Comparison of ENCODE assay signal across 8 mouse cellular contexts in the genomic region with DNA sequence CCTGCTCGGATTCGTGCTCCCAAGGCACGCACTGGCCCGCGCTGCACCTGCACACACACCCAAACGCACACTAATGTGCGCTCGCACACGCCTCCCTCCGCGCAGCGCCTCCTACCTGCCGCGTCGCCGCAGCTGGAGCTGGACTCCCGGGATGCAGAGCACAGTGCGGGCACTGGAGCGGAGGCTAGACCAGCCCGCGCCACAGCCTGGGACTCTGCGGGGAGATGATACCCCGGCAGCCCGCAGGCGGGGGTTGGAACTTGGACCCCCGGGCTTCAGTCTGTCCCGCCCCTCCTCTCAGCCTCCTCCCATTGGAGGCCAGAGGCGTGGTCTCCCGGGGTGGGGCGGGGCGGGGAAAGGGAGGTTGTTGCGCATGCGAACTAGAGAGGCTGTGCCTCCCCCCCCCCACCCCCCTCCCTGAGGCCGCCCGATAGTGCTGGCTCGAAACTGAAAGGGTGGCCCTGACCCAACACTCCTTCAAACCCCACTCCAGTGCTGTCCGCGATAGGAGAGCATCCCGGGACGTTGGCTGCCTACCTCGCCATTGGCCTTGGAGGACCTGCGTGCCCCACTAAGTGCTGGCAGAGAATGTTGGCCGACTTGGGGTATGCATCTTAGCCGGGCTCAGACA. TPM values are rescaled to one million over a fixed set of nuclear protein-coding genes. Genes with fewer than 3 reads are reported as not detected.
DNase-seq lines count a peak whose midpoint lies in the region; ATAC-seq and TF ChIP-seq lines count a peak whose summit lies in the region.

Capn5 (minus strand) TSS at position 346 of the 631 bp plus-strand sequence.

- peak within 1 kb of the TSS; percentile 79 for H3K27ac ChIP-seq in embryonic facial prominence, embryonic 10.5 days (replicated peaks)
- no peak within 1 kb of the TSS for H3K27ac ChIP-seq in limb, embryonic 14.5 days (replicated peaks; ENCODE audit: low read depth, low read length)
- H3K27ac ChIP-seq in midbrain, embryonic 15.5 days: peak within 1 kb of the TSS; percentile 50; the same call in 1 of the 2 replicates

- peak within 1 kb of the TSS; percentile 81 for H3K4me3 ChIP-seq in embryonic facial prominence, embryonic 10.5 days
- H3K4me3 ChIP-seq in limb, embryonic 14.5 days (replicated peaks; ENCODE audit: low read length): peak within 1 kb of the TSS; percentile 74
- peak within 1 kb of the TSS; percentile 93 for H3K4me3 ChIP-seq in midbrain, embryonic 15.5 days

- peaks cover 28% of the 10 kb centered on the region for H3K4me1 ChIP-seq in embryonic facial prominence, embryonic 10.5 days
- H3K4me1 ChIP-seq in limb, embryonic 14.5 days (ENCODE audit: control insufficient read depth, insufficient read depth, low read length): 0 out of 2 replicates have a peak, but pooled peaks cover 5% of the 10 kb centered on the region
- H3K4me1 ChIP-seq in midbrain, embryonic 15.5 days: peaks cover 27% of the 10 kb centered on the region

- peaks cover 32% of the 10 kb centered on the region for H3K27me3 ChIP-seq in embryonic facial prominence, embryonic 10.5 days (replicated peaks; ENCODE audit: low read depth, poor library complexity, severe bottlenecking)
- H3K27me3 ChIP-seq in limb, embryonic 14.5 days (ENCODE audit: control insufficient read depth, insufficient read depth, low read length): no peaks in the 10 kb centered on the region
- peaks cover 6% of the 10 kb centered on the region; the same call in 1 of the 2 replicates for H3K27me3 ChIP-seq in midbrain, embryonic 15.5 days (replicated peaks)
- no peaks in the 10 kb centered on the region for H3K27me3 ChIP-seq in splenic B cell, adult 2 months (ENCODE audit: control insufficient read depth, insufficient read depth, low read length, poor library complexity, severe bottlenecking)

- no peak for TF ChIP-seq POLR2A in limb, embryonic 14.5 days (IDR thresholded peaks at IDR 0.05; ENCODE audit: borderline replicate concordance, extremely low read depth, insufficient read depth, insufficient read length)

- peak; percentile 90 for ATAC-seq in limb, embryonic 14.5 days (ENCODE audit: low FRiP score, low read depth)
- ATAC-seq in midbrain, embryonic 15.5 days (replicated peaks): peak; percentile 89

- 3% methylated on average over 44 of the region's 44 CpGs for WGBS in embryonic facial prominence, embryonic 10.5 days
- 3% methylated on average over 28 of the region's 44 CpGs for WGBS in limb, embryonic 14.5 days
- WGBS in midbrain, embryonic 15.5 days: 2% methylated on average over 36 of the region's 44 CpGs

- no peaks in the 10 kb centered on the region for H3K36me3 ChIP-seq in embryonic facial prominence, embryonic 10.5 days (replicated peaks)
- H3K36me3 ChIP-seq in limb, embryonic 14.5 days (ENCODE audit: control insufficient read depth, insufficient read depth, low read length): no peaks in the 10 kb centered on the region
- H3K36me3 ChIP-seq in midbrain, embryonic 15.5 days (replicated peaks): no peaks in the 10 kb centered on the region
- no peaks in the 10 kb centered on the region for H3K36me3 ChIP-seq in splenic B cell, adult 2 months (ENCODE audit: control insufficient read depth, insufficient read depth, low read length, poor library complexity, severe bottlenecking)

- peak; percentile 89 for DNase-seq in CD4-positive helper T cell, adult 2 months (ENCODE audit: low read depth, low spot score)
- peak; percentile 66 for DNase-seq in adrenal gland, postnatal 25 days
- peak; percentile 89 for DNase-seq in embryonic facial prominence, embryonic 10.5 days (ENCODE audit: low spot score)
- DNase-seq in heart, adult 8-10 months (ENCODE audit: low spot score): peak; percentile 53
- peak; percentile 46 to 62 for DNase-seq in kidney, adult 8-10 months
- DNase-seq in limb, embryonic 14.5 days (ENCODE audit: low spot score): peak; percentile 73
- DNase-seq in splenic B cell, adult 2 months (ENCODE audit: low read depth, low spot score): peak; percentile 90

- H3K4me2 ChIP-seq in limb, embryonic 14.5 days (replicated peaks; ENCODE audit: low read depth, low read length, severe bottlenecking): peak within 1 kb of the TSS; percentile 72
- H3K4me2 ChIP-seq in midbrain, embryonic 15.5 days: peak within 1 kb of the TSS; percentile 81

- H3K9me3 ChIP-seq in embryonic facial prominence, embryonic 10.5 days: no peaks in the 10 kb centered on the region
- no peaks in the 10 kb centered on the region for H3K9me3 ChIP-seq in limb, embryonic 14.5 days (ENCODE audit: control insufficient read depth, low read length)
- no peaks in the 10 kb centered on the region for H3K9me3 ChIP-seq in midbrain, embryonic 15.5 days

- peak within 1 kb of the TSS; percentile 61 for H3K9ac ChIP-seq in limb, embryonic 14.5 days (ENCODE audit: low read depth, low read length, severe bottlenecking)
- peak within 1 kb of the TSS; percentile 79 for H3K9ac ChIP-seq in midbrain, embryonic 15.5 days

RNA-seq across cellular contexts. Expression of gene Capn5, which starts in this region (rescaled TPM):
- total RNA-seq in adrenal gland, postnatal 25 days (2021): 4.0 and 9.5 TPM in 2 replicates
- polyA plus RNA-seq in embryonic facial prominence, embryonic 10.5 days (2016; fragmentation: Nextera tagmentation; extraction: Ambion mirVana): 4.7 and 5.1 TPM in 2 replicates
- 1 to 10 TPM; 1.2 to 2.9 (median 1.6) TPM for total RNA-seq in heart, adult 8-10 months (2022)
- 9.6 and 11.3 TPM in 2 replicates for polyA plus RNA-seq in limb, embryonic 14.5 days (2012; rRNA removed)
- polyA plus RNA-seq in limb, embryonic 14.5 days (2014; fragmentation: Nextera tagmentation; extraction: Ambion mirVana): 5.6 and 6.5 TPM in 2 replicates
- 18.5 and 19.0 TPM in 2 replicates for polyA plus RNA-seq in midbrain, embryonic 15.5 days (2015; fragmentation: Nextera tagmentation; extraction: Ambion mirVana)
